Mouse (Mus musculus) bone marrow, adult 2 months (tissue): Measurements from ENCODE around the gene Ccdc148. TPM values are rescaled to one million over a fixed set of nuclear protein-coding genes. Genes with fewer than 3 reads are reported as not detected.

ENCODE experiments used
- H3K27ac ChIP-seq: fragments of 200-500 bp; 2 replicates; pipeline ENCODE4 v1.5.1; 2012; ENCODE audit warnings: low read depth, mild to moderate bottlenecking, control low read depth, inconsistent platforms, low read length; ENCODE audit not compliant: control insufficient read depth, poor library complexity, insufficient read depth
- H3K4me1 ChIP-seq: fragments of 200-500 bp; 2 replicates; pipeline ENCODE4 v1.6.1; 2011; ENCODE audit warnings: low read length; ENCODE audit not compliant: control insufficient read depth, insufficient read depth
- H3K4me3 ChIP-seq: fragments of 200-500 bp; replicated peaks from 2 replicates; pipeline ENCODE3; 2011; ENCODE audit warnings: mild to moderate bottlenecking, low read depth, low read length, control low read depth; ENCODE audit not compliant: control insufficient read depth
- CTCF ChIP-seq: fragments of 200-500 bp; IDR thresholded peaks from 2 replicates; pipeline ENCODE4 v1.5.1; 2011; ENCODE audit warnings: low read length, control low read depth; ENCODE audit not compliant: control insufficient read depth, insufficient read depth
- POLR2A ChIP-seq: fragments of 200-500 bp; IDR thresholded peaks from 2 replicates; pipeline ENCODE4 v1.6.1; 2011; ENCODE audit warnings: low read depth, mild to moderate bottlenecking, control low read depth, low read length, borderline replicate concordance; ENCODE audit not compliant: control insufficient read depth
- WGBS: fragments of 180-500 bp; shearing (Covaris S2); methylation state at CpG from one replicate; pipeline ENCODE4 v1.1.7; 2018; 5-methylcytosine and 5-hydroxymethylcytosine counted together
- polyA plus RNA-seq: library from polyadenylated mRNA; stranded (reverse); fragments of >200 nt; gene quantifications from 2 replicates; pipeline ENCODE4 v1.2.4, GENCODE M21; 2011; ENCODE audit warnings: low replicate concordance; ENCODE audit not compliant: missing spikeins, insufficient read depth, insufficient read length

The Ccdc148 gene
- polyA plus RNA-seq, 1 experiment = 0.87 TPM

DNA sequence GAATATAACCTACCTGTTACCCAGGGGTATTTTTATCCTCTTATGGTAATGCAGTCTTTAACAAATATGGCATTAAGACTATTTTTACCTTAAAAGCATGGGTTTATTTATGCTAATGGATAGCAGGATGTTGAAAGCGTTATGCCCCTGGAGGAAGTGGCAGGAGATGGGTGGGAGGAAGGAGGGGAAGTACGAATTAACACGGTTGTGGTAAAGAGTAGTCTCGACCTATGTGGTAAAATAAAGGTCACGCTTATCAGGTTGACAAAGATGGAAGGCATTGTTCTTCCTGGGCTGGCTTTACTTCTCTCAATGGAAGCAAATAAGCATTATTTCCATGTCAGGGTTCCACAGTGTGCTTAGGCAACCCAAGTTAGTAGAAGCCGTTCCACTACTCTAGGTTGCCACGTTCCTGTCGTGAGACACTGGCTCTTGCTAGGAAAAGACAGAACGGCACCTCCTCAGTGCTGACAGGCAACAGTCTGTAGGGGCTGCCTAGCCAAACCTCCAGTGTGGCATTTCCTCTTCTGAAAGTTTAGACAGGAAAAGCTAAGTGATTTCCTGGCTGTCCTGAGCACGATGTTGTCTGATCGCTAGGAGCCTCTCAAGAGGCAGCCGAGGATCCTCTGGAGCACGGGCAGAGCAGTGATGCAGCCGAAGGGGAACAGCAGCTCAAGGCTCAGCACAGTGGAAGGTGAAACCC, 253.5 kb downstream of the Ccdc148 start:
- no peaks in the 10 kb centered on the region; the same call in 1 of the 2 replicates for H3K4me1 ChIP-seq
- WGBS = 2% methylated on average over 14 of the region's 14 CpGs
- no peak overlapping the region for H3K27ac ChIP-seq
- TF ChIP-seq CTCF (no peak), POLR2A (no peak)
- H3K4me3 ChIP-seq = no peak overlapping the region

GRCm38 (mm10) chr2:58905057-58905456, 255.4 kb downstream of the Ccdc148 start:
- TF ChIP-seq CTCF (no peak), POLR2A (no peak)
- no peak overlapping the region for H3K27ac ChIP-seq
- H3K4me1 ChIP-seq = no peaks in the 10 kb centered on the region; the same call in 1 of the 2 replicates
- H3K4me3 ChIP-seq = no peak overlapping the region
- 36% methylated on average over 4 of the region's 4 CpGs for whole genome bisulfite sequencing

GRCm38 (mm10) chr2:58879876-58880275, 280.6 kb downstream of the Ccdc148 start:
- Histone ChIP-seq H3K4me3 (no peak overlapping the region), H3K4me1 (no peaks in the 10 kb centered on the region), H3K27ac (no peak overlapping the region)
- WGBS = 82% methylated on average over 3 of the region's 3 CpGs
- TF ChIP-seq CTCF = no peak
- TF ChIP-seq POLR2A = no peak

DNA sequence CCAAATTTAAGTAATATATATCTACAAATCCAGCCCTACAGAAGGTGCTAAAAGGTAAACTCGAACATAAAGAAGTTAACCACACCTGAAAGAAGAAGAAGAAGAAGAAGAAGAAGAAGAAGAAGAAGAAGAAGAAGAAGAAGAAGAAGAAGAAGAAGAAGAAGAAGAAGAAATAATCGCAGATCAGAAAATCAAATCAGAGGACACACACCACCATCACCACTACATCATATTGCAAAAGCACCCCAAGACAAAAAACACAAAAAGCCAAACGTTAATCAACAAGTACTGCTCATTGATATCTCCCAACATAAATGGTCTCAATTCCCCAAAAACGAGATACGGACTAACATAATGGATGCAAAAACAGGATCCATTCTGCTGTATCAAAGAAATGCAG, 301.3 kb downstream of the Ccdc148 start, which contains the start of gene Gm11099:
TSS of gene Gm11099 (plus strand) at position 301 of the 400 bp plus-strand sequence.
- no peak for TF ChIP-seq POLR2A
- TF ChIP-seq CTCF = no peak
- H3K4me3 ChIP-seq = no peak within 1 kb of the TSS
- WGBS = 77% methylated on average over 5 of the region's 5 CpGs

DNA sequence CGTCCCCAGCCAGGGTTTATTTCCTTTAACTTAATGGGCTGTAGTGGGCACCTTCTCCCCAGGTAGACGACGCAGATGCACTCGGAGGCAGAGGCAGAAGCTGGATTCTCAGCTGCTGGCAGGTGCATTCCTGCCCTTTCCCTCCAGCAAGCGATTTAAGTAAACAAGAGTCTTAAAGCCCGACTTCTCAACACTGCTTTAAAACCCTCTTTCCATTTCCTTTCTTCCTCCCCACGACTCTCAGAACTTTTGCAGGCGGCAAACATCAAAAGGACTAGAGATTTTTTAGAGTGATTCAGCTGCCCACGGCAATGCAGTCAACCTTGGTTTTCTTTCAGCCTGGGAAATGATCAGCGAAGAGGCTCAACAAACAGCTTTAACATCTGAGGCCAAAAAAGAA, 316.0 kb downstream of the Ccdc148 start:
- 34% methylated on average over 10 of the region's 10 CpGs for WGBS
- TF ChIP-seq POLR2A = no peak
- no peak for TF ChIP-seq CTCF
- Histone ChIP-seq H3K4me3 (no peak overlapping the region), H3K27ac (no peak overlapping the region), H3K4me1 (no peaks in the 10 kb centered on the region)

More for the DNA sequence above, 301.3 kb downstream of the Ccdc148 start, which contains the start of gene Gm11099:
- Histone ChIP-seq H3K4me1 (no peaks in the 10 kb centered on the region), H3K27ac (no peak within 1 kb of the TSS)

DNA sequence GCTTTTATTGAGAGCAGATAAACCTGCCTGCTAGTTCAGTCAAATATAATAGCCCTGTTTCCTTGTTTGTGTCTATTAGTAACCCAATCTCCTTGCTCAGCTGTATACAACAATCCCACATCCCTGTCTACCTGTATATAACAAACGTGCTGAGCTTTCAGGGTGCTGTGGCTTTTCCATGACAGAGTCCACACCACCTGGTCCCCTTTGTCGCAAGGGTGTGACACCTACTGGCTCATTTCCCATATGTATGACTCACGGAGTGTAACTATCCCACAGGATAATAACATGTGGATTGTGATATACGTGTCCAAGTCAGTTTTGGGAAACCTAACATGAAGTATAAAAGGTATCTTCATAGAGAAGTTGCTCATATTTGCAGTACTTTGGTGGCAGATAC, 318.0 kb downstream of the Ccdc148 start:
- TF ChIP-seq POLR2A = no peak
- TF ChIP-seq CTCF = no peak
- WGBS = 83% methylated on average over 4 of the region's 4 CpGs
- no peaks in the 10 kb centered on the region for H3K4me1 ChIP-seq
- H3K27ac ChIP-seq = no peak overlapping the region
- H3K4me3 ChIP-seq = no peak overlapping the region

- Histone ChIP-seq H3K4me3 (no peak overlapping the region), H3K27ac (no peak overlapping the region), H3K4me1 (no peaks in the 10 kb centered on the region)
- 79% methylated on average over 3 of the region's 3 CpGs for WGBS
- TF ChIP-seq POLR2A (no peak), CTCF (no peak)
These were observed 319.5 kb downstream of the Ccdc148 start for GRCm38 (mm10) chr2:58841021-58841420.

DNA sequence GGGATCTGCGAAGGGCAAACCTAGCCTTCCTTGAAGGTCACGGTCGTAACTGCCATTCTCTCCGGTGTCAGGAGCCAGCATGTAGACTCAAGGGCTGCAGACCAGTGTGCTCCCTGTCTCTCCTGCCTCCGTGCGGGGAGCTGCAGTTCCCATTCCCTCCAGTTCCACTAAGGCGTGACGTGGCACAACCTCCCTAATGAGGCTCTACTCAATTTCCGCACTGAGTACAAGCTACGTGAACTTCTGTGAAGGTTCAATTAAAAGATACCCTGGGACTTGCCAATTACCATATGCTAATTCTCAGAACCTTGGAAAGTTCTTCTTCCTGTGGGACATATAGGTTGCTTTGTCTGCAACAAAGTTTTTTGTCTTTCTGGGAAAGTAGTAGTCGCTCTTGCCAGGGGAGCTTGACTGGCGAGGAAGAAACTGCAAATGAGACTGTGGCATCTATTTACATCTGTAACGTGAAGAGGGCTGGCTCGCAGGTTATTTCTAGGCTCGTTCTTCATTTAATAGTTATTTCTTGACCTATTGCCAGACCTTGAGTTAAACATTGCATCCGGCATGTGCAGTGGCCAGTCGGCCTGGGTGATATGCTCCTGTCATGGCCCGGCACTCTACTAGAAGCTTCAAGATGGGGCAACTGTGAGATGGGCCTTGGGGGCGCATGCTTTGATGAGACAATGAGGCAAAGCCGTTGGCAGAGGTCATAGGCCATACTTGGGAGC, 328.1 kb downstream of the Ccdc148 start:
- Histone ChIP-seq H3K4me1 (no peaks in the 10 kb centered on the region), H3K27ac (no peak overlapping the region), H3K4me3 (no peak overlapping the region)
- 85% methylated on average over 20 of the region's 20 CpGs for WGBS
- TF ChIP-seq POLR2A = no peak
- no peak for TF ChIP-seq CTCF
